Mouse (Mus musculus): ENCODE results near the gene Klhdc7a. TPM values are rescaled to one million over a fixed set of nuclear protein-coding genes. Genes with fewer than 3 reads are reported as not detected.
A peak's percentile ranks its signal among the peaks of the same experiment; 100 is the strongest.

Klhdc7a gene
- polyA plus RNA-seq, 1 experiment from 2014 or later, result 1.1 TPM

- Histone ChIP-seq H3K27me3 (ENCODE audit: control insufficient read depth, insufficient read depth, low read depth, low read length) (no peaks in the 10 kb centered on the region), H3K27ac (ENCODE audit: low read length) (no peak overlapping the region), H3K36me3 (ENCODE audit: control insufficient read depth, insufficient read depth, low read length) (no peaks in the 10 kb centered on the region), H3K4me3 (ENCODE audit: low read length) (no peak overlapping the region), H3K4me2 (ENCODE audit: low read depth, low read length) (no peak overlapping the region), H3K9ac (ENCODE audit: low read length) (no peak overlapping the region), H3K9me3 (ENCODE audit: control insufficient read depth, low read length) (no peaks in the 10 kb centered on the region), H3K4me1 (replicated peaks; ENCODE audit: control insufficient read depth, insufficient read depth, low read length) (no peaks in the 10 kb centered on the region; the same call in 1 of the 2 replicates)
- WGBS, result 17% methylated on average over 7 of the region's 7 CpGs
- ATAC-seq (ENCODE audit: low read depth), result no peak
These were observed 19.2 kb downstream of the Klhdc7a start for GRCm38 (mm10) chr4:139948591-139948990.

GRCm38 (mm10) chr4:139947341-139947740 lies 20.5 kb downstream of the Klhdc7a start:
- H3K4me1 ChIP-seq (replicated peaks; ENCODE audit: control insufficient read depth, insufficient read depth, low read length), result no peaks in the 10 kb centered on the region; the same call in 1 of the 2 replicates
- no peak for ATAC-seq (ENCODE audit: low read depth)
- no peaks in the 10 kb centered on the region for H3K9me3 ChIP-seq (ENCODE audit: control insufficient read depth, low read length)
- H3K4me3 ChIP-seq (ENCODE audit: low read length), result no peak overlapping the region
- H3K36me3 ChIP-seq (ENCODE audit: control insufficient read depth, insufficient read depth, low read length), result no peaks in the 10 kb centered on the region
- no peaks in the 10 kb centered on the region for H3K27me3 ChIP-seq (ENCODE audit: control insufficient read depth, insufficient read depth, low read depth, low read length)
- no peak overlapping the region for H3K4me2 ChIP-seq (ENCODE audit: low read depth, low read length)
- H3K9ac ChIP-seq (ENCODE audit: low read length), result no peak overlapping the region
- 98% methylated on average over 2 of the region's 2 CpGs for WGBS
- H3K27ac ChIP-seq (ENCODE audit: low read length), result no peak overlapping the region

GRCm38 (mm10) chr4:139941831-139942230 lies 26.0 kb downstream of the Klhdc7a start:
- Histone ChIP-seq H3K36me3 (ENCODE audit: control insufficient read depth, insufficient read depth, low read length) (no peaks in the 10 kb centered on the region), H3K4me3 (ENCODE audit: low read length) (no peak overlapping the region), H3K9ac (ENCODE audit: low read length) (no peak overlapping the region), H3K9me3 (ENCODE audit: control insufficient read depth, low read length) (no peaks in the 10 kb centered on the region), H3K4me2 (ENCODE audit: low read depth, low read length) (no peak overlapping the region), H3K4me1 (replicated peaks; ENCODE audit: control insufficient read depth, insufficient read depth, low read length) (no peaks in the 10 kb centered on the region), H3K27ac (ENCODE audit: low read length) (no peak overlapping the region), H3K27me3 (ENCODE audit: control insufficient read depth, insufficient read depth, low read depth, low read length) (no peaks in the 10 kb centered on the region)
- 65% methylated on average over 2 of the region's 2 CpGs for WGBS
- no peak for ATAC-seq (ENCODE audit: low read depth)

GRCm38 (mm10) chr4:139935557-139935956 lies 32.3 kb downstream of the Klhdc7a start:
- Histone ChIP-seq H3K4me3 (ENCODE audit: low read length) (no peak overlapping the region), H3K27ac (ENCODE audit: low read length) (no peak overlapping the region), H3K4me2 (ENCODE audit: low read depth, low read length) (no peak overlapping the region), H3K27me3 (ENCODE audit: control insufficient read depth, insufficient read depth, low read depth, low read length) (peaks cover 6% of the 10 kb centered on the region), H3K36me3 (ENCODE audit: control insufficient read depth, insufficient read depth, low read length) (no peaks in the 10 kb centered on the region), H3K9me3 (ENCODE audit: control insufficient read depth, low read length) (no peaks in the 10 kb centered on the region), H3K4me1 (replicated peaks; ENCODE audit: control insufficient read depth, insufficient read depth, low read length) (peaks cover 6% of the 10 kb centered on the region; the same call in 1 of the 2 replicates), H3K9ac (ENCODE audit: low read length) (no peak overlapping the region)
- ATAC-seq (ENCODE audit: low read depth), result no peak
- 57% methylated on average over 3 of the region's 3 CpGs for WGBS

GRCm38 (mm10) chr4:139932970-139933801 lies 34.6 kb downstream of the Klhdc7a start:
- H3K27me3 ChIP-seq (ENCODE audit: control insufficient read depth, insufficient read depth, low read depth, low read length), result peaks cover 6% of the 10 kb centered on the region
- peaks cover 6% of the 10 kb centered on the region; the same call in 1 of the 2 replicates for H3K4me1 ChIP-seq (replicated peaks; ENCODE audit: control insufficient read depth, insufficient read depth, low read length)
- WGBS, result 44% methylated on average over 18 of the region's 18 CpGs
- H3K36me3 ChIP-seq (ENCODE audit: control insufficient read depth, insufficient read depth, low read length), result no peaks in the 10 kb centered on the region
- no peak overlapping the region for H3K4me3 ChIP-seq (ENCODE audit: low read length)
- no peak overlapping the region for H3K9ac ChIP-seq (ENCODE audit: low read length)
- no peaks in the 10 kb centered on the region for H3K9me3 ChIP-seq (ENCODE audit: control insufficient read depth, low read length)
- peak overlapping the region; percentile 26; the same call in 1 of the 2 replicates for H3K4me2 ChIP-seq (ENCODE audit: low read depth, low read length)
- ATAC-seq (ENCODE audit: low read depth), result peak; percentile 75
- peak overlapping the region; percentile 36; the same call in 1 of the 2 replicates for H3K27ac ChIP-seq (ENCODE audit: low read length)

- peaks cover 9% of the 10 kb centered on the region for H3K27me3 ChIP-seq (ENCODE audit: control insufficient read depth, insufficient read depth, low read depth, low read length)
- H3K36me3 ChIP-seq (ENCODE audit: control insufficient read depth, insufficient read depth, low read length), result no peaks in the 10 kb centered on the region
- H3K4me1 ChIP-seq (replicated peaks; ENCODE audit: control insufficient read depth, insufficient read depth, low read length), result peaks cover 6% of the 10 kb centered on the region; the same call in 1 of the 2 replicates
- WGBS, result 20% methylated on average over 12 of the region's 12 CpGs
- no peak overlapping the region for H3K9ac ChIP-seq (ENCODE audit: low read length)
- H3K9me3 ChIP-seq (ENCODE audit: control insufficient read depth, low read length), result no peaks in the 10 kb centered on the region
- H3K4me2 ChIP-seq (ENCODE audit: low read depth, low read length), result no peak overlapping the region
- H3K27ac ChIP-seq (ENCODE audit: low read length), result no peak overlapping the region
- ATAC-seq (ENCODE audit: low read depth), result no peak
- H3K4me3 ChIP-seq (ENCODE audit: low read length), result no peak overlapping the region
These were observed 35.9 kb downstream of the Klhdc7a start for GRCm38 (mm10) chr4:139931790-139932510.

- Histone ChIP-seq H3K27me3 (ENCODE audit: control insufficient read depth, insufficient read depth, low read depth, low read length) (peaks cover 13% of the 10 kb centered on the region), H3K4me2 (ENCODE audit: low read depth, low read length) (no peak overlapping the region), H3K4me1 (replicated peaks; ENCODE audit: control insufficient read depth, insufficient read depth, low read length) (peaks cover 6% of the 10 kb centered on the region; the same call in 1 of the 2 replicates), H3K9me3 (ENCODE audit: control insufficient read depth, low read length) (no peaks in the 10 kb centered on the region), H3K9ac (ENCODE audit: low read length) (no peak overlapping the region), H3K4me3 (ENCODE audit: low read length) (no peak overlapping the region), H3K36me3 (ENCODE audit: control insufficient read depth, insufficient read depth, low read length) (no peaks in the 10 kb centered on the region), H3K27ac (ENCODE audit: low read length) (no peak overlapping the region)
- ATAC-seq (ENCODE audit: low read depth), result no peak
- WGBS, result 14% methylated on average over 7 of the region's 7 CpGs
These were observed 36.9 kb downstream of the Klhdc7a start for GRCm38 (mm10) chr4:139930885-139931284.

- no peak for ATAC-seq (ENCODE audit: low read depth)
- Histone ChIP-seq H3K4me3 (ENCODE audit: low read length) (no peak overlapping the region), H3K27ac (ENCODE audit: low read length) (no peak overlapping the region), H3K4me2 (ENCODE audit: low read depth, low read length) (peak overlapping the region; percentile 53), H3K27me3 (ENCODE audit: control insufficient read depth, insufficient read depth, low read depth, low read length) (peaks cover 10% of the 10 kb centered on the region), H3K9ac (ENCODE audit: low read length) (no peak overlapping the region), H3K36me3 (ENCODE audit: control insufficient read depth, insufficient read depth, low read length) (no peaks in the 10 kb centered on the region), H3K9me3 (ENCODE audit: control insufficient read depth, low read length) (0 out of 2 replicates have a peak, but pooled peaks cover 2% of the 10 kb centered on the region), H3K4me1 (replicated peaks; ENCODE audit: control insufficient read depth, insufficient read depth, low read length) (no peaks in the 10 kb centered on the region; the same call in 1 of the 2 replicates)
- WGBS, result 5% methylated on average over 11 of the region's 11 CpGs
These were observed 41.7 kb downstream of the Klhdc7a start for GRCm38 (mm10) chr4:139926161-139926561.

All from lung, embryonic 16.5 days (tissue).